23 mouse cellular contexts compared by ENCODE assay signal in the genomic region with DNA sequence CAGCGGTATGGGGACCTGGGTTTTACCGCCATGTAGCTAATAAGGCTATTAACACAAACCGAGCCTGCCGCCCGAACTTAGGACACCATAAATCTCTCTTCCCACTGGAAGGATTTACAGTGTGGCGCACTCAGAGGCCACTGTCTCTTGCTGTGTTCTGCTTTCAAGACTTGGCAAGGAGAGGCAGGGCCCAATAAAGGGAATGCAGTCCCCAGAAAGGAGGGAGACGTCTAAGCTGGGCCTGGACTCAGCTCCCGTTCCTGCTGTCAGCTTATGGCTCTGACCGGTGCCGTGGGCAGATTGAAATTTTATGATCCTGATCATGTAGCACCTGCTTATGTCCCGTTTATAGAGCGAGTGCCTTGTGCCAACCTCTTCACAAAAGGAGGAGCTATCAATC.
DNase-seq lines count a peak whose midpoint lies in the region; ATAC-seq and TF ChIP-seq lines count a peak whose summit lies in the region.
"Had no signal": no experiment of that assay in that cellular context is flagged by ENCODE, and none has a peak within 500 bp of the region (broad histone marks: within the 10 kb centered on the region; RNA-seq: fewer than 3 reads in every experiment).

No protein-coding gene starts in this region.

- peak; percentile 4 for DNase-seq in embryo, embryonic 11 days
- no peak for DNase-seq in embryo, embryonic 10.5 days (ENCODE audit: low spot score)
- peak; percentile 52 for DNase-seq in brain, embryonic 14.5 days (ENCODE audit: low read depth)
- DNase-seq in mesoderm, embryonic 11.5 days (ENCODE audit: low read depth, low spot score) = peak; percentile 17
- no peak for DNase-seq in testis, postnatal 10 days (ENCODE audit: low spot score)
- DNase-seq in kidney, postnatal 14 days = no peak
- DNase-seq: adrenal gland, adult 2 months; adrenal gland, postnatal 14 days; cerebellum, adult 2 months; cerebellum, postnatal 25 days; forebrain, postnatal 0 days; gastrocnemius, adult 2 months; gastrocnemius, postnatal 14 days; heart, adult 11 months had no signal

- 0 out of 2 replicates have a peak overlapping the region, but pooled peaks have one; percentile 30 for H3K27ac ChIP-seq in hindbrain, embryonic 13.5 days
- H3K27ac ChIP-seq in hindbrain, embryonic 12.5 days = no peak overlapping the region
- H3K27ac ChIP-seq: forebrain, embryonic 10.5 days; gastrocnemius, adult 2 months; hindbrain, embryonic 14.5 days; hindbrain, postnatal 0 days had no signal

- TF ChIP-seq POLR2A in brain, embryonic 14.5 days (IDR thresholded peaks at IDR 0.05; ENCODE audit: borderline replicate concordance, extremely low read depth, insufficient read depth, insufficient read length, poor library complexity, severe bottlenecking) = no peak

- H3K9me3 ChIP-seq in hindbrain, embryonic 13.5 days = no peaks in the 10 kb centered on the region
- H3K9me3 ChIP-seq in hindbrain, embryonic 12.5 days (replicated peaks) = no peaks in the 10 kb centered on the region

- H3K36me3 ChIP-seq in hindbrain, embryonic 13.5 days = no peaks in the 10 kb centered on the region
- no peaks in the 10 kb centered on the region for H3K36me3 ChIP-seq in hindbrain, embryonic 12.5 days
- H3K36me3 ChIP-seq: forebrain, embryonic 10.5 days had no signal

- H3K4me1 ChIP-seq in hindbrain, embryonic 13.5 days (replicated peaks) = peaks cover 26% of the 10 kb centered on the region
- H3K4me1 ChIP-seq in hindbrain, embryonic 12.5 days = peaks cover 15% of the 10 kb centered on the region

- H3K27me3 ChIP-seq in hindbrain, embryonic 13.5 days = 0 out of 2 replicates have a peak, but pooled peaks cover 3% of the 10 kb centered on the region
- H3K27me3 ChIP-seq in hindbrain, embryonic 12.5 days = peaks cover 5% of the 10 kb centered on the region; the same call in 1 of the 2 replicates

- no peak for TF ChIP-seq CTCF in brain, embryonic 14.5 days (IDR thresholded peaks at IDR 0.05; ENCODE audit: borderline replicate concordance, extremely low read depth, insufficient read depth, insufficient read length)

- H3K9ac ChIP-seq in hindbrain, embryonic 13.5 days = no peak overlapping the region
- no peak overlapping the region for H3K9ac ChIP-seq in hindbrain, embryonic 12.5 days
- H3K9ac ChIP-seq: forebrain, postnatal 0 days; hindbrain, embryonic 14.5 days had no signal

- H3K4me2 ChIP-seq in hindbrain, embryonic 13.5 days = no peak overlapping the region
- no peak overlapping the region for H3K4me2 ChIP-seq in hindbrain, embryonic 12.5 days (replicated peaks)
- H3K4me2 ChIP-seq: heart, embryonic 11.5 days; hindbrain, embryonic 14.5 days had no signal

- no peak for ATAC-seq in hindbrain, embryonic 13.5 days (ENCODE audit: low FRiP score)
- ATAC-seq in hindbrain, embryonic 12.5 days (ENCODE audit: low FRiP score) = no peak
- ATAC-seq: CD4-positive, CD25-positive, alpha-beta regulatory T cell, adult 4 months; forebrain, postnatal 0 days; hindbrain, postnatal 0 days; inflammation-experienced regulatory T-cells, adult 6 months; intestine, embryonic 16.5 days had no signal

- H3K4me3 ChIP-seq in hindbrain, embryonic 13.5 days = no peak overlapping the region
- no peak overlapping the region for H3K4me3 ChIP-seq in hindbrain, embryonic 12.5 days
- H3K4me3 ChIP-seq: forebrain, embryonic 10.5 days; gastrocnemius, adult 2 months had no signal

- 77% methylated on average over 12 of the region's 12 CpGs for WGBS in hindbrain, embryonic 13.5 days
- WGBS in hindbrain, embryonic 12.5 days = 88% methylated on average over 12 of the region's 12 CpGs

Comparison
In these comparisons a context has a peak if more than half of its experiments do, and no peak if none do; other contexts are left out.
1. DNase-seq: peak in embryo, embryonic 11 days (single experiment), brain, embryonic 14.5 days (single experiment) and mesoderm, embryonic 11.5 days (single experiment); none in embryo, embryonic 10.5 days (single experiment), testis, postnatal 10 days (single experiment) and kidney, postnatal 14 days (single experiment).